8 mouse cellular contexts compared by ENCODE assay signal in the genomic region with DNA sequence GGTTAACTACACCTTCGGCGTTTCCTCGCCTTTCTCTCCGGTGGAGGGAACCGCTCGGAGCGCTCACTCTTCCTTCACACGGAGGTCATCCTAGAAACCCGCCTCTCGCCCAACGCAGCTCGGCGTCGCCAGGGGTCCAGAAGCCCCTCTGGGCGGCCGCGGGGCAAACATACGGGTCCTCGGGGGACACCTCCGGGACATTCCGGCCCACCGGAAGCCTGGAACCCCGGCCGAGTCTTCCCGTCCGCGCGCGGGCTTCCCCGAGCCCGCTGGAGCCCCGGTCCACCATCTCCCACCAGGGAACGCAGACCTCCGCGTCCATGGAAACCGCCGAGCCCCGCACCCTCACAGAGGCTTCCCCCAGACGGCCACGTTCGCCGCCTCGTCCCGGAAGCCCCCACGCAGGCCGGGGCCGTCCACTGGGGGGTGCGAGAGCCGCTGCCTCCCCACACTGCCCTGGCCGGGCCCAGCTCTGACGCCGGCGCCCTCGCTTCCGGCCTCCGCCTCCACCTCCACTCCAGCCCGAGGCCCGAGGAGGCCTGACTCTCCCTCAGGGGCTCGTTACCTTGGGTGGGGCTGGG. TPM values are rescaled to one million over a fixed set of nuclear protein-coding genes. Genes with fewer than 3 reads are reported as not detected.
A peak's percentile ranks its signal among the peaks of the same experiment; 100 is the strongest.
DNase-seq lines count a peak whose midpoint lies in the region; ATAC-seq and TF ChIP-seq lines count a peak whose summit lies in the region.

No protein-coding gene starts in this region.

- under 1% methylated on average over 59 of the region's 59 CpGs for WGBS in thymus, adult 2 months
- WGBS in heart, embryonic 16.5 days = under 1% methylated on average over 58 of the region's 59 CpGs
- WGBS in liver, postnatal 0 days (ENCODE audit: insufficient replicate concordance) = under 1% methylated on average over 59 of the region's 59 CpGs

- intact Hi-C loops in left cerebral cortex, postnatal 25 days (cut with DNase I) = no loop called here

- H3K27ac ChIP-seq in thymus, adult 2 months (ENCODE audit: control insufficient read depth, insufficient read depth, low read length) = peak overlapping the region; percentile 38
- peak overlapping the region; percentile 98 for H3K27ac ChIP-seq in heart, embryonic 16.5 days (ENCODE audit: low read length)
- H3K27ac ChIP-seq in liver, postnatal 0 days (ENCODE audit: low read depth) = peak overlapping the region; percentile 100

- peak; percentile 51 for DNase-seq in embryo, embryonic 10 days (ENCODE audit: low spot score)
- DNase-seq in embryo, embryonic 9.5 days (ENCODE audit: extremely low spot score) = no peak
- DNase-seq in thymus, adult 2 months = no peak
- DNase-seq in thymus, postnatal 36 days = no peak
- DNase-seq in liver, postnatal 0 days = no peak
- DNase-seq in splenic B cell, adult 2 months (ENCODE audit: low read depth, low spot score) = peak; percentile 50
- DNase-seq in left cerebral cortex, postnatal 25 days (ENCODE audit: low spot score in 2 of 2) = no peak

- no peak for TF ChIP-seq CTCF in thymus, adult 2 months (IDR thresholded peaks at IDR 0.05; ENCODE audit: borderline replicate concordance, control insufficient read depth, extremely low read depth, insufficient read depth, low read length, poor library complexity)
- peak; percentile 33 for TF ChIP-seq CTCF in liver, postnatal 0 days (IDR thresholded peaks at IDR 0.05; ENCODE audit: low read depth)

- peaks cover 2% of the 10 kb centered on the region; the same call in 1 of the 2 replicates for H3K4me1 ChIP-seq in thymus, adult 2 months (replicated peaks; ENCODE audit: control insufficient read depth, insufficient read depth, low read length)
- H3K4me1 ChIP-seq in heart, embryonic 16.5 days (ENCODE audit: control insufficient read depth, insufficient read depth, low read length) = peaks cover 18% of the 10 kb centered on the region
- H3K4me1 ChIP-seq in liver, postnatal 0 days (ENCODE audit: insufficient read depth) = peaks cover 17% of the 10 kb centered on the region

- H3K27me3 ChIP-seq in thymus, adult 2 months (ENCODE audit: control insufficient read depth, insufficient read depth, low read length) = no peaks in the 10 kb centered on the region
- no peaks in the 10 kb centered on the region for H3K27me3 ChIP-seq in heart, embryonic 16.5 days (ENCODE audit: control insufficient read depth, insufficient read depth, low read length)
- H3K27me3 ChIP-seq in liver, postnatal 0 days (ENCODE audit: insufficient read depth, low read length) = no peaks in the 10 kb centered on the region
- no peaks in the 10 kb centered on the region for H3K27me3 ChIP-seq in splenic B cell, adult 2 months (ENCODE audit: control insufficient read depth, insufficient read depth, low read length, poor library complexity, severe bottlenecking)

- peaks cover 27% of the 10 kb centered on the region for H3K36me3 ChIP-seq in thymus, adult 2 months (ENCODE audit: control insufficient read depth, insufficient read depth, low read length)
- H3K36me3 ChIP-seq in heart, embryonic 16.5 days (ENCODE audit: control insufficient read depth, insufficient read depth) = peaks cover 9% of the 10 kb centered on the region
- peaks cover 34% of the 10 kb centered on the region for H3K36me3 ChIP-seq in liver, postnatal 0 days (replicated peaks; ENCODE audit: insufficient read depth, low read length)
- H3K36me3 ChIP-seq in splenic B cell, adult 2 months (ENCODE audit: control insufficient read depth, insufficient read depth, low read length, poor library complexity, severe bottlenecking) = 0 out of 2 replicates have a peak, but pooled peaks cover 4% of the 10 kb centered on the region

- TF ChIP-seq EP300 in liver, postnatal 0 days (IDR thresholded peaks at IDR 0.05; ENCODE audit: low read depth) = no peak

- peak; percentile 86 for ATAC-seq in heart, embryonic 16.5 days (replicated peaks; ENCODE audit: extremely low read depth, insufficient read depth, low FRiP score)
- peak; percentile 75 for ATAC-seq in liver, postnatal 0 days

- no peaks in the 10 kb centered on the region for H3K9me3 ChIP-seq in heart, embryonic 16.5 days (replicated peaks; ENCODE audit: control insufficient read depth, low read length)
- no peaks in the 10 kb centered on the region for H3K9me3 ChIP-seq in liver, postnatal 0 days (ENCODE audit: low read length)

- H3K4me2 ChIP-seq in heart, embryonic 16.5 days (ENCODE audit: low read depth, low read length) = peak overlapping the region; percentile 73
- peak overlapping the region; percentile 75 for H3K4me2 ChIP-seq in liver, postnatal 0 days (ENCODE audit: low read depth, low read length)

- peak overlapping the region; percentile 96 for H3K9ac ChIP-seq in heart, embryonic 16.5 days (ENCODE audit: low read length)
- H3K9ac ChIP-seq in liver, postnatal 0 days (replicated peaks) = peak overlapping the region; percentile 100

- peak overlapping the region; percentile 90 for H3K4me3 ChIP-seq in thymus, adult 2 months (ENCODE audit: control insufficient read depth, insufficient read depth, low read length)
- peak overlapping the region; percentile 99 for H3K4me3 ChIP-seq in heart, embryonic 16.5 days (ENCODE audit: low read length)
- H3K4me3 ChIP-seq in liver, postnatal 0 days (ENCODE audit: low read depth, low read length) = peak overlapping the region; percentile 99

- TF ChIP-seq POLR2A in thymus, adult 2 months (IDR thresholded peaks at IDR 0.05; ENCODE audit: control insufficient read depth, extremely low read depth, insufficient read depth, low read length, poor library complexity) = no peak; the same call in 1 of the 2 replicates

RNA-seq across cellular contexts. Expression of gene Smndc1, which starts 0.4 kb away (rescaled TPM):
- 6.7 and 6.8 TPM in 2 replicates for polyA plus RNA-seq in thymus, adult 2 months (2012; rRNA removed)
- 25.5 and 28.0 TPM in 2 replicates for polyA plus RNA-seq in heart, embryonic 16.5 days (2015; fragmentation: Nextera tagmentation; extraction: Ambion mirVana)
- 18.9 and 21.7 TPM in 2 replicates for polyA plus RNA-seq in liver, postnatal 0 days (2015; fragmentation: Nextera tagmentation; extraction: Ambion mirVana)
- total RNA-seq in left cerebral cortex, postnatal 25 days (2021) = 10 to 100 TPM; 36.6 to 37.6 TPM

RNA-seq across cellular contexts. Expression of gene Gm10197, which starts 18.4 kb away (rescaled TPM):
- not detected in 2 replicates for polyA plus RNA-seq in thymus, adult 2 months (2012; rRNA removed)
- 3.5 TPM in 1 of 2 replicates, not detected in the other for polyA plus RNA-seq in heart, embryonic 16.5 days (2015; fragmentation: Nextera tagmentation; extraction: Ambion mirVana)
- polyA plus RNA-seq in liver, postnatal 0 days (2015; fragmentation: Nextera tagmentation; extraction: Ambion mirVana) = not detected in 2 replicates
- not detected for total RNA-seq in left cerebral cortex, postnatal 25 days (2021)

Comparison
In these comparisons a context has a peak if more than half of its experiments do, and no peak if none do; other contexts are left out.
1. DNase-seq: peak in embryo, embryonic 10 days (single experiment) and splenic B cell, adult 2 months (single experiment); none in embryo, embryonic 9.5 days (single experiment), thymus, adult 2 months (single experiment), thymus, postnatal 36 days (0 of 2), liver, postnatal 0 days (single experiment) and left cerebral cortex, postnatal 25 days (0 of 2).
2. H3K27ac ChIP-seq: peak in every context shown above with its lines; median percentile 100 in liver, postnatal 0 days; 98 in heart, embryonic 16.5 days; 38 in thymus, adult 2 months.
3. Peak in every context shown above with its lines, with median percentiles within 50 percentile points of each other: H3K4me3 ChIP-seq.